Mouse (Mus musculus): ENCODE results near the gene Eepd1. TPM values are rescaled to one million over a fixed set of nuclear protein-coding genes. Genes with fewer than 3 reads are reported as not detected.

Eepd1 gene
- polyA plus RNA-seq, 1 experiment, result 6.9 TPM

GRCm38 (mm10) chr9:25496196-25496595 is 14.8 kb downstream of the Eepd1 start:
- no peak for TF ChIP-seq CTCF (IDR thresholded peaks at IDR 0.05; ENCODE audit: borderline replicate concordance, control insufficient read depth, extremely low read depth, insufficient read depth, low read length, poor library complexity)
- Histone ChIP-seq H3K4me3 (ENCODE audit: control insufficient read depth, insufficient read depth, low read length) (no peak overlapping the region), H3K36me3 (ENCODE audit: control insufficient read depth, insufficient read depth, low read length) (no peaks in the 10 kb centered on the region), H3K27ac (ENCODE audit: control insufficient read depth, insufficient read depth, low read length) (no peak overlapping the region), H3K4me1 (replicated peaks; ENCODE audit: control insufficient read depth, insufficient read depth, low read length) (peaks cover 3% of the 10 kb centered on the region; the same call in 1 of the 2 replicates), H3K27me3 (ENCODE audit: control insufficient read depth, insufficient read depth, low read length) (no peaks in the 10 kb centered on the region)
- no peak for DNase-seq
- 91% methylated on average over 4 of the region's 4 CpGs for WGBS

- Histone ChIP-seq H3K27ac (ENCODE audit: control insufficient read depth, insufficient read depth, low read length) (no peak overlapping the region), H3K4me3 (ENCODE audit: control insufficient read depth, insufficient read depth, low read length) (no peak overlapping the region), H3K27me3 (ENCODE audit: control insufficient read depth, insufficient read depth, low read length) (no peaks in the 10 kb centered on the region), H3K4me1 (replicated peaks; ENCODE audit: control insufficient read depth, insufficient read depth, low read length) (peaks cover 3% of the 10 kb centered on the region; the same call in 1 of the 2 replicates), H3K36me3 (ENCODE audit: control insufficient read depth, insufficient read depth, low read length) (no peaks in the 10 kb centered on the region)
- no peak for DNase-seq
- TF ChIP-seq CTCF (IDR thresholded peaks at IDR 0.05; ENCODE audit: borderline replicate concordance, control insufficient read depth, extremely low read depth, insufficient read depth, low read length, poor library complexity), result no peak
- 97% methylated on average over 2 of the region's 2 CpGs for WGBS
These were observed 15.4 kb downstream of the Eepd1 start for GRCm38 (mm10) chr9:25496703-25497102.

- no peaks in the 10 kb centered on the region for H3K36me3 ChIP-seq (ENCODE audit: control insufficient read depth, insufficient read depth, low read length)
- WGBS, result 48% methylated on average over 4 of the region's 4 CpGs
- H3K4me1 ChIP-seq (replicated peaks; ENCODE audit: control insufficient read depth, insufficient read depth, low read length), result peaks cover 3% of the 10 kb centered on the region; the same call in 1 of the 2 replicates
- no peak overlapping the region for H3K4me3 ChIP-seq (ENCODE audit: control insufficient read depth, insufficient read depth, low read length)
- no peak for TF ChIP-seq POLR2A (IDR thresholded peaks at IDR 0.05; ENCODE audit: control insufficient read depth, extremely low read depth, insufficient read depth, low read length, poor library complexity)
- H3K27me3 ChIP-seq (ENCODE audit: control insufficient read depth, insufficient read depth, low read length), result no peaks in the 10 kb centered on the region
- H3K27ac ChIP-seq (ENCODE audit: control insufficient read depth, insufficient read depth, low read length), result no peak overlapping the region
- no peak for DNase-seq
These were observed 17.4 kb downstream of the Eepd1 start for GRCm38 (mm10) chr9:25498770-25499169.

- Histone ChIP-seq H3K36me3 (ENCODE audit: control insufficient read depth, insufficient read depth, low read length) (no peaks in the 10 kb centered on the region), H3K4me3 (ENCODE audit: control insufficient read depth, insufficient read depth, low read length) (no peak overlapping the region), H3K27ac (ENCODE audit: control insufficient read depth, insufficient read depth, low read length) (no peak overlapping the region), H3K4me1 (replicated peaks; ENCODE audit: control insufficient read depth, insufficient read depth, low read length) (peaks cover 4% of the 10 kb centered on the region; the same call in 1 of the 2 replicates), H3K27me3 (ENCODE audit: control insufficient read depth, insufficient read depth, low read length) (no peaks in the 10 kb centered on the region)
- no peak for DNase-seq
- 50% methylated on average over 3 of the region's 3 CpGs for WGBS
- TF ChIP-seq CTCF (IDR thresholded peaks at IDR 0.05; ENCODE audit: borderline replicate concordance, control insufficient read depth, extremely low read depth, insufficient read depth, low read length, poor library complexity) (no peak), POLR2A (IDR thresholded peaks at IDR 0.05; ENCODE audit: control insufficient read depth, extremely low read depth, insufficient read depth, low read length, poor library complexity) (no peak)
These were observed 18.0 kb downstream of the Eepd1 start for GRCm38 (mm10) chr9:25499306-25499705.

GRCm38 (mm10) chr9:25500031-25500430 is 18.7 kb downstream of the Eepd1 start:
- TF ChIP-seq CTCF (IDR thresholded peaks at IDR 0.05; ENCODE audit: borderline replicate concordance, control insufficient read depth, extremely low read depth, insufficient read depth, low read length, poor library complexity) (no peak), POLR2A (IDR thresholded peaks at IDR 0.05; ENCODE audit: control insufficient read depth, extremely low read depth, insufficient read depth, low read length, poor library complexity) (no peak)
- 94% methylated on average over 2 of the region's 2 CpGs for WGBS
- Histone ChIP-seq H3K36me3 (ENCODE audit: control insufficient read depth, insufficient read depth, low read length) (no peaks in the 10 kb centered on the region), H3K4me1 (replicated peaks; ENCODE audit: control insufficient read depth, insufficient read depth, low read length) (peaks cover 9% of the 10 kb centered on the region), H3K27me3 (ENCODE audit: control insufficient read depth, insufficient read depth, low read length) (no peaks in the 10 kb centered on the region), H3K4me3 (ENCODE audit: control insufficient read depth, insufficient read depth, low read length) (no peak overlapping the region), H3K27ac (ENCODE audit: control insufficient read depth, insufficient read depth, low read length) (no peak overlapping the region)
- no peak for DNase-seq

GRCm38 (mm10) chr9:25508825-25509224 is 27.5 kb downstream of the Eepd1 start:
- Histone ChIP-seq H3K4me3 (ENCODE audit: control insufficient read depth, insufficient read depth, low read length) (no peak overlapping the region), H3K4me1 (replicated peaks; ENCODE audit: control insufficient read depth, insufficient read depth, low read length) (peaks cover 17% of the 10 kb centered on the region), H3K27me3 (ENCODE audit: control insufficient read depth, insufficient read depth, low read length) (no peaks in the 10 kb centered on the region), H3K36me3 (ENCODE audit: control insufficient read depth, insufficient read depth, low read length) (no peaks in the 10 kb centered on the region), H3K27ac (ENCODE audit: control insufficient read depth, insufficient read depth, low read length) (no peak overlapping the region)
- TF ChIP-seq CTCF (IDR thresholded peaks at IDR 0.05; ENCODE audit: borderline replicate concordance, control insufficient read depth, extremely low read depth, insufficient read depth, low read length, poor library complexity), result no peak
- no peak for TF ChIP-seq POLR2A (IDR thresholded peaks at IDR 0.05; ENCODE audit: control insufficient read depth, extremely low read depth, insufficient read depth, low read length, poor library complexity)
- no peak for DNase-seq
- WGBS, result 85% methylated on average over 3 of the region's 3 CpGs

- Histone ChIP-seq H3K4me1 (replicated peaks; ENCODE audit: control insufficient read depth, insufficient read depth, low read length) (peaks cover 7% of the 10 kb centered on the region; the same call in 1 of the 2 replicates), H3K36me3 (ENCODE audit: control insufficient read depth, insufficient read depth, low read length) (no peaks in the 10 kb centered on the region), H3K27me3 (ENCODE audit: control insufficient read depth, insufficient read depth, low read length) (no peaks in the 10 kb centered on the region), H3K27ac (ENCODE audit: control insufficient read depth, insufficient read depth, low read length) (no peak overlapping the region), H3K4me3 (ENCODE audit: control insufficient read depth, insufficient read depth, low read length) (no peak overlapping the region)
- TF ChIP-seq CTCF (IDR thresholded peaks at IDR 0.05; ENCODE audit: borderline replicate concordance, control insufficient read depth, extremely low read depth, insufficient read depth, low read length, poor library complexity), result no peak
- TF ChIP-seq POLR2A (IDR thresholded peaks at IDR 0.05; ENCODE audit: control insufficient read depth, extremely low read depth, insufficient read depth, low read length, poor library complexity), result no peak
- WGBS, result 32% methylated on average over 11 of the region's 11 CpGs
- DNase-seq, result no peak
These were observed 29.2 kb downstream of the Eepd1 start for GRCm38 (mm10) chr9:25510572-25510971.

Measured in thymus, adult 2 months (tissue).